Mouse (Mus musculus): Measurements from ENCODE around the gene Ergic2. TPM values are rescaled to one million over a fixed set of nuclear protein-coding genes. Genes with fewer than 3 reads are reported as not detected.
A peak's percentile ranks its signal among the peaks of the same experiment; 100 is the strongest.
"Not testable (repeated sequence)": the region's sequence is repeated elsewhere in the genome, so short reads cannot be mapped to it uniquely, and the experiment has no call there.

Gene Ergic2
- total RNA-seq, 2 experiments from 2014 or later, result 72.8 to 143 TPM

GRCm38 (mm10) chr6:148216752-148217151 is 4.6 kb upstream of the Ergic2 start:
- ATAC-seq (replicated peaks; ENCODE audit: low FRiP score, low TSS enrichment, poor library complexity, severe bottlenecking), result no peak

DNA sequence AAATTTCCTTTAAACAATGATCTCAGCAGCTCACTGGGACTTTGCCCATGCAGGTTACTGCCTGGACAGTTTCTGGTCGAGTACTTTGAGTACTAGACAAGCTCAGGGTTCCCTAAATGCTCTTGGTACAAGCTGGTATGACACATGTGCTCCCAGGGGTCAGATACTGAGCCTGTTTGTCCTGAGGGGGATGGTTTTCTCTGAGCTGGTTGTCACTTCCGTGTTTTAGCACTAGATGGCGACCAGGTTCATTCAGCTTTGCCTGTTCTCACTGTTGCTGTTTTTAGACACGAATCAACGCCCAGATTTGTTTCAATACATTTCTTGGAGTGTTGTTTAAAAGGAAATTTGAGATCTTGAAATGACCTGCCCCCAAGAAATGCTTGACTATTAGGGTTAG is 2.6 kb upstream of the Ergic2 start:
- peak; percentile 39 for ATAC-seq (replicated peaks; ENCODE audit: low FRiP score, low TSS enrichment, poor library complexity, severe bottlenecking)

DNA sequence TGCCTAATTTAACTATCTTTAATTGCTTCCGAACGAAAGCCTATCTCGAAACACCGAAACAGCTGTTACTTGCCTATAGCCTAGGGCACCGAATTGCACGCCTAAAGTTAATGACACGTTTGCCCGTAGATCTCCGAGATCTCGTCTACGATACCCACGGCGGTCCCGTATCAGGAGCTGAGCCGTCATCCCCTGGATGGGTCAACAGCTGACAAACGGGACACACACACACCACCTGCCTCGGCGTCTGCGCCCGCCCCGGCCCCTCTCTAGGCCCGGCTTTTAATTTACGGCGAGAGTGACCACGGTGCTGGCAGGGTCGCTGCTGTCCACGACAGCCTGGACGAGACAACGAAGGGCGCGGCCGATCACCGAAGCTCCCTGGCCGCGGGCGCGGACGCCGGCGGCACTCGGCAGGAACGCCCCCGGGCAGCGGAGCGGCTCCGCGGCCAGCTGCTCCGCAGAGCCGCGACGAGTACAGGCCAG is 740 bp downstream of the Ergic2 start:
- peak; percentile 42 for ATAC-seq (replicated peaks; ENCODE audit: low FRiP score, low TSS enrichment, poor library complexity, severe bottlenecking)

- ATAC-seq (replicated peaks; ENCODE audit: low FRiP score, low TSS enrichment, poor library complexity, severe bottlenecking), result no peak
Observed at GRCm38 (mm10) chr6:148207522-148207921, 4.7 kb downstream of the Ergic2 start.

GRCm38 (mm10) chr6:148205134-148205533 is 7.0 kb downstream of the Ergic2 start:
- ATAC-seq (replicated peaks; ENCODE audit: low FRiP score, low TSS enrichment, poor library complexity, severe bottlenecking), result no peak

DNA sequence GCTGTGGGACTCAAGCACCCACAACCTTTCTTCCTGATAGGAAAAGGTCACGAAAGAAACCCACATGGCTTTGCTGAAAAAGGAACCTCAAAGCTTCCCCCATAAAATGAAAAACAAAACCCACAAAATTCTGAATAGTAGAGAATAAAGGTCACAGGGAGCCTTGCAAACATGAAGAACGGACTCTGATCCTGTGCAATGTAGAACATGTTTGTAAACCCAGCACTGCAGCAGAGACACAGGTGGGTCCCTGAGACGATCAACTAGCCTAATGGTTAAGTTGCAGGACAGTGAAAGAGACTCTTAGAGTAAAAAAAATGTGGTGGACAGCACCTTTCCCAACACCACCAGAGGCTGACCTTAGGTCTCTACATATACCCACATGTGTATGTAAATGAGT is 12.4 kb downstream of the Ergic2 start:
- ATAC-seq (replicated peaks; ENCODE audit: low FRiP score, low TSS enrichment, poor library complexity, severe bottlenecking), result no peak

DNA sequence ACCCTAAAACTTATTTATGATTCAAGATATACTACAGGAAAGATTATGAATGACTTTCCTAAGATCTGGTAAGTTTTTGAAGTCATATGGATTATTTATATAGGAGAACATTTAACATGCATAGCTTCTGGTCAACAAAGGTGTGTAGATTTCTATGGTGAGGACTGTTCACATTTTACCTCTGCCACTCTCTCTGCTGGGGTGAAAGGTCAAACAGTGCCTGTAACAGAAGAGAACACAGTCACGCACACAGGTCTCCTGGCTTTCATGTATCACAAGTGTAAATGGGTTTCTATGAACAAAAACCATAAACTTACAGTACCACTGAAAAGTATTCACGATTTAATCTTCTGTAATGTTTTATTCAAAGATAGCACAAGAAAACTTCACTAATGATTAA is 13.0 kb downstream of the Ergic2 start:
- ATAC-seq (replicated peaks; ENCODE audit: low FRiP score, low TSS enrichment, poor library complexity, severe bottlenecking), result no peak

DNA sequence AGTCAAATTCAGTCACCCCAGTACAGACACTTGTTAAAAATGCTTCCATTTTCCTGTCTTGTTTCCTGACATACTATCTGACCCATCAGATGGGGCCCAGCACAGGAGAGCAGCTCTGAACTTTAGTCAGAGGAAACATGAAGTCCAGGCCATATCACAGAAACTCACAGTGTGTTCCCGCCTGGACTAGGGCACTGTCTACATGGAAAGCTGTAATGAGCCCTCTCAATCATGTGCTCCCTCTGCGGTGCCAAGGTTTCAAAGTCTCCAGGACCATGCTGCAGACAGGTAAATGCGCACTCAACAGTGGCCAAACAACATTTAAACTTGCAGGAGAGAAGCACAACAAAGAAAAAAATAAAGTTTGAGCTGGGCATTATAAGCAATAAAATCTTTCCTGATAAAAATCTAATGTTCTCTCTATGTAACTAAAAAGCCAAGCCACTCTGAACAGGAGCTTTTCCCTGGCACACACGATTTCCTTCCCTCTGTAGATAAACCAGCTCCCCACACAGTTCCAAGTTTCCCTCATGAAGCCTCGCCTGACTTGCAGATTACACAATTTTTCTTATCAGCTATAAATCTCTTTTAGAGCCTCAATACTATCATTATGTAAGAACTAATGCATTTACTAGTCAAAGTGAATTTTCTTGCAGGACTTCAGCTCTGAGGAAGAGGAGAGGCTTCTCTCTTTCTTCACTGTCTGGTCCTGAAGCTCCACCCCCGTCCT is 18.0 kb downstream of the Ergic2 start:
- no peak for ATAC-seq (replicated peaks; ENCODE audit: low FRiP score, low TSS enrichment, poor library complexity, severe bottlenecking)

- no peak for ATAC-seq (replicated peaks; ENCODE audit: low FRiP score, low TSS enrichment, poor library complexity, severe bottlenecking)
Observed at GRCm38 (mm10) chr6:148185694-148186093, 26.5 kb downstream of the Ergic2 start.

GRCm38 (mm10) chr6:148172904-148173303 is 39.3 kb downstream of the Ergic2 start:
- no peak for ATAC-seq (replicated peaks; ENCODE audit: low FRiP score, low TSS enrichment, poor library complexity, severe bottlenecking)

- ATAC-seq (replicated peaks; ENCODE audit: low FRiP score, low TSS enrichment, poor library complexity, severe bottlenecking), result not testable (repeated sequence)
Observed at GRCm38 (mm10) chr6:148152305-148152704, 59.9 kb downstream of the Ergic2 start.

DNA sequence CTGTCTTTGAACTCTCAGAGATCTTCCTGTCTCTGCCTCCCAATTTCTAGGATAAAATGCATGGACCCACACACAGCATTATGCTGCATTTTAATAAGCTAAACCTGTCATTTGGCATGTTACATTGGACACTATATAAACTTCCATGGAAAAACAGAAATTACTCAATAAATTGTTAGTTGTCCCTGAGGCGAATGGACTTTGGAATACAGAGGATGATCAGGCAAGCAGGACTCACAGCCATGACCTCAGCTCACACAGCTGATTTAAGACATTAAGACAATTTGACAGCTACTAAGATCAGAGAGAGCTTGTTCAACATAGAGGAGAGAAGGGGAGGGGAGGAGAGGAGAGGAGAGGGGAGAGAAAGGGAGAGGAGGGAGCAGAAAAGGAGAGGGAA is 69.8 kb downstream of the Ergic2 start:
- no peak for ATAC-seq (replicated peaks; ENCODE audit: low FRiP score, low TSS enrichment, poor library complexity, severe bottlenecking)

GRCm38 (mm10) chr6:148141874-148142273 is 70.3 kb downstream of the Ergic2 start:
- ATAC-seq (replicated peaks; ENCODE audit: low FRiP score, low TSS enrichment, poor library complexity, severe bottlenecking), result no peak

GRCm38 (mm10) chr6:148139288-148139995 is 72.7 kb downstream of the Ergic2 start:
- ATAC-seq (replicated peaks; ENCODE audit: low FRiP score, low TSS enrichment, poor library complexity, severe bottlenecking), result no peak

- ATAC-seq (replicated peaks; ENCODE audit: low FRiP score, low TSS enrichment, poor library complexity, severe bottlenecking), result peak; percentile 96
Observed at GRCm38 (mm10) chr6:148135769-148136382, 76.3 kb downstream of the Ergic2 start.

- ATAC-seq (replicated peaks; ENCODE audit: low FRiP score, low TSS enrichment, poor library complexity, severe bottlenecking), result no peak
Observed at GRCm38 (mm10) chr6:148133536-148133935, 78.6 kb downstream of the Ergic2 start.

DNA sequence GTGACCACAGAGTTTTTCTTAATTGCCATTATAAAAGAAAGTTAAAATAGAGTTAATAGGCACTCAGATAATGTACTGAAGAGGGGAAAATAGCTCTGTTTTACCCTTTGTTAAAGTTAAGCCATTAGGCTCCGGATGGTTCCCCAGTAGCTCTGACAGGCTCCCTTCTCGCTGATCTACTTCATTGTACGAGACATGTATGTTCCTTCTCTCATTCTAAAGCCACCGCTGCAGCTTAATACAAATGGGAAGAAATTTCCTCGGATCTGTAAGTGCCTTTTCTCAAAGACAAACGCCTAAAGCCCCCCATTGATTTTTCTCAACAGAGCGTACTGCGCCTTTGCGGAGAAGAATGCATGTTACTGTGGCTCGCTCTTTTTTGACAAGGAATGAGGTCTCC is 79.9 kb downstream of the Ergic2 start:
- ATAC-seq (replicated peaks; ENCODE audit: low FRiP score, low TSS enrichment, poor library complexity, severe bottlenecking), result no peak
